ENCODE assay signal across 8 mouse cellular contexts in genomic region chr2:104121681-104122504, GRCm38 (mm10). TPM values are rescaled to one million over a fixed set of nuclear protein-coding genes. Genes with fewer than 3 reads are reported as not detected.
DNase-seq lines count a peak whose midpoint lies in the region; ATAC-seq and TF ChIP-seq lines count a peak whose summit lies in the region.

No protein-coding gene starts in this region.

- no peaks in the 10 kb centered on the region for H3K9me3 ChIP-seq in forebrain, embryonic 10.5 days
- no peaks in the 10 kb centered on the region for H3K9me3 ChIP-seq in intestine, embryonic 16.5 days (ENCODE audit: control insufficient read depth, low read length)
- no peaks in the 10 kb centered on the region for H3K9me3 ChIP-seq in midbrain, embryonic 14.5 days (ENCODE audit: control insufficient read depth, low read length)

- WGBS in forebrain, embryonic 10.5 days, result 76% methylated on average over 8 of the region's 8 CpGs
- 65% methylated on average over 8 of the region's 8 CpGs for WGBS in intestine, embryonic 16.5 days
- WGBS in midbrain, embryonic 14.5 days, result 80% methylated on average over 8 of the region's 8 CpGs

- H3K27ac ChIP-seq in left cerebral cortex, adult 2 months, result peak overlapping the region; percentile 64
- peak overlapping the region; percentile 87 for H3K27ac ChIP-seq in forebrain, embryonic 10.5 days
- peak overlapping the region; percentile 74 for H3K27ac ChIP-seq in intestine, embryonic 16.5 days (ENCODE audit: low read length)
- 0 out of 2 replicates have a peak overlapping the region, but pooled peaks have one; percentile 28 for H3K27ac ChIP-seq in midbrain, embryonic 14.5 days (replicated peaks; ENCODE audit: low read depth, low read length)

- H3K36me3 ChIP-seq in forebrain, embryonic 10.5 days (replicated peaks), result no peaks in the 10 kb centered on the region
- no peaks in the 10 kb centered on the region for H3K36me3 ChIP-seq in intestine, embryonic 16.5 days (ENCODE audit: control insufficient read depth, insufficient read depth, low read length)
- H3K36me3 ChIP-seq in midbrain, embryonic 14.5 days (ENCODE audit: control insufficient read depth, insufficient read depth, low read length), result no peaks in the 10 kb centered on the region

- H3K27me3 ChIP-seq in forebrain, embryonic 10.5 days (ENCODE audit: poor library complexity, severe bottlenecking), result peaks cover 59% of the 10 kb centered on the region
- H3K27me3 ChIP-seq in intestine, embryonic 16.5 days (replicated peaks; ENCODE audit: control insufficient read depth, insufficient read depth, low read length), result no peaks in the 10 kb centered on the region
- H3K27me3 ChIP-seq in midbrain, embryonic 14.5 days (ENCODE audit: control insufficient read depth, insufficient read depth, low read length), result 0 out of 2 replicates have a peak, but pooled peaks cover 5% of the 10 kb centered on the region

- H3K4me3 ChIP-seq in left cerebral cortex, adult 2 months, result peak overlapping the region; percentile 68
- H3K4me3 ChIP-seq in forebrain, embryonic 10.5 days, result peak overlapping the region; percentile 77
- H3K4me3 ChIP-seq in intestine, embryonic 16.5 days (ENCODE audit: low read length), result peak overlapping the region; percentile 70
- H3K4me3 ChIP-seq in midbrain, embryonic 14.5 days (replicated peaks; ENCODE audit: low read depth, low read length), result peak overlapping the region; percentile 53

- no peak for TF ChIP-seq CTCF in left cerebral cortex, adult 2 months (IDR thresholded peaks at IDR 0.05)

- no peak for DNase-seq in left cerebral cortex, adult 2 months (ENCODE audit: extremely low spot score in 1 of 2, low spot score in 2 of 2)
- no peak for DNase-seq in left cerebral cortex, postnatal 4 days
- no peak for DNase-seq in forebrain, embryonic 10.5 days (ENCODE audit: extremely low spot score, low spot score)
- no peak for DNase-seq in midbrain, embryonic 14.5 days
- DNase-seq in right cerebral cortex, postnatal 4 days, result no peak

- H3K4me2 ChIP-seq in intestine, embryonic 16.5 days (ENCODE audit: low read depth, low read length), result peak overlapping the region; percentile 96
- H3K4me2 ChIP-seq in midbrain, embryonic 14.5 days (ENCODE audit: low read length), result peak overlapping the region; percentile 87

- intact Hi-C loops in left cerebral cortex, adult 2 months (cut with DNase I), result no loop called here
- intact Hi-C loops in left cerebral cortex, postnatal 4 days (cut with DNase I), result no loop called here

- H3K9ac ChIP-seq in intestine, embryonic 16.5 days (ENCODE audit: low read depth, low read length), result peak overlapping the region; percentile 51; the same call in 1 of the 2 replicates
- 0 out of 2 replicates have a peak overlapping the region, but pooled peaks have one; percentile 65 for H3K9ac ChIP-seq in midbrain, embryonic 14.5 days (replicated peaks; ENCODE audit: low read length)

- ATAC-seq in intestine, embryonic 16.5 days, result peak; percentile 27
- no peak for ATAC-seq in midbrain, embryonic 14.5 days (ENCODE audit: low FRiP score, low TSS enrichment)
- ATAC-seq in cerebellum, adult (ENCODE audit: insufficient number of reproducible peaks, low FRiP score, low TSS enrichment), result no peak
- no peak for ATAC-seq in granulocyte monocyte progenitor cell, adult 5-6 weeks (replicated peaks; ENCODE audit: poor library complexity, severe bottlenecking)

- peaks cover 32% of the 10 kb centered on the region for H3K4me1 ChIP-seq in forebrain, embryonic 10.5 days
- peaks cover 13% of the 10 kb centered on the region for H3K4me1 ChIP-seq in intestine, embryonic 16.5 days (ENCODE audit: control insufficient read depth, insufficient read depth, low read length)
- no peaks in the 10 kb centered on the region for H3K4me1 ChIP-seq in midbrain, embryonic 14.5 days (ENCODE audit: control insufficient read depth, insufficient read depth, low read length)

RNA-seq across cellular contexts. Expression of gene A930018P22Rik, which starts 0.7 kb away (rescaled TPM):
- under 1 TPM in 1 of 2 experiments, not detected in 1; 0.59 TPM for total RNA-seq in left cerebral cortex, adult 2 months (2021)
- total RNA-seq in left cerebral cortex, postnatal 4 days (2021), result not detected
- polyA plus RNA-seq in forebrain, embryonic 10.5 days (2016; fragmentation: Nextera tagmentation; extraction: Ambion mirVana), result not detected in 2 replicates
- polyA plus RNA-seq in intestine, embryonic 16.5 days (2015; fragmentation: Nextera tagmentation; extraction: Ambion mirVana), result 0.16 and 0.28 TPM in 2 replicates
- not detected in 2 replicates for polyA plus RNA-seq in midbrain, embryonic 14.5 days (2014; fragmentation: Nextera tagmentation; extraction: Ambion mirVana)
- not detected in 2 replicates for total RNA-seq in granulocyte monocyte progenitor cell, adult 5-6 weeks (2014; fragmentation: Nextera tagmentation)
- total RNA-seq in granulocyte monocyte progenitor cell, adult 5-6 weeks (2017), result not detected in 2 replicates

RNA-seq across cellular contexts. Expression of gene Cd59a, which starts 26.3 kb away (rescaled TPM):
- total RNA-seq in left cerebral cortex, adult 2 months (2021), result 1 to 10 TPM; 4.0 to 4.8 TPM
- total RNA-seq in left cerebral cortex, postnatal 4 days (2021), result 1 to 10 TPM; 1.6 to 2.5 TPM
- 19.6 and 19.9 TPM in 2 replicates for polyA plus RNA-seq in forebrain, embryonic 10.5 days (2016; fragmentation: Nextera tagmentation; extraction: Ambion mirVana)
- polyA plus RNA-seq in intestine, embryonic 16.5 days (2015; fragmentation: Nextera tagmentation; extraction: Ambion mirVana), result 36.0 and 37.8 TPM in 2 replicates
- polyA plus RNA-seq in midbrain, embryonic 14.5 days (2014; fragmentation: Nextera tagmentation; extraction: Ambion mirVana), result 9.8 and 11.2 TPM in 2 replicates
- 0.26 and 1.1 TPM in 2 replicates for total RNA-seq in granulocyte monocyte progenitor cell, adult 5-6 weeks (2014; fragmentation: Nextera tagmentation)
- total RNA-seq in granulocyte monocyte progenitor cell, adult 5-6 weeks (2017), result 0.88 and 1.2 TPM in 2 replicates

RNA-seq across cellular contexts. Expression of gene Cd59b, which starts 52.2 kb away (rescaled TPM):
- 1 to 10 TPM in 1 of 2 experiments, under 1 TPM in 1; 0.63 to 1.2 TPM for total RNA-seq in left cerebral cortex, adult 2 months (2021)
- total RNA-seq in left cerebral cortex, postnatal 4 days (2021), result under 1 TPM in 1 of 2 experiments, not detected in 1; 0.94 TPM
- 3.4 TPM in 2 replicates for polyA plus RNA-seq in forebrain, embryonic 10.5 days (2016; fragmentation: Nextera tagmentation; extraction: Ambion mirVana)
- polyA plus RNA-seq in intestine, embryonic 16.5 days (2015; fragmentation: Nextera tagmentation; extraction: Ambion mirVana), result 6.8 and 7.7 TPM in 2 replicates
- 0.75 and 1.4 TPM in 2 replicates for polyA plus RNA-seq in midbrain, embryonic 14.5 days (2014; fragmentation: Nextera tagmentation; extraction: Ambion mirVana)
- total RNA-seq in granulocyte monocyte progenitor cell, adult 5-6 weeks (2014; fragmentation: Nextera tagmentation), result not detected in 2 replicates
- 3.1 TPM in 1 of 2 replicates, not detected in the other for total RNA-seq in granulocyte monocyte progenitor cell, adult 5-6 weeks (2017)

RNA-seq across cellular contexts. Expression of gene Gm10799, which starts 53.5 kb away (rescaled TPM):
- not detected for total RNA-seq in left cerebral cortex, adult 2 months (2021)
- total RNA-seq in left cerebral cortex, postnatal 4 days (2021), result not detected
- polyA plus RNA-seq in forebrain, embryonic 10.5 days (2016; fragmentation: Nextera tagmentation; extraction: Ambion mirVana), result not detected in 2 replicates
- polyA plus RNA-seq in intestine, embryonic 16.5 days (2015; fragmentation: Nextera tagmentation; extraction: Ambion mirVana), result not detected in 2 replicates
- not detected in 2 replicates for polyA plus RNA-seq in midbrain, embryonic 14.5 days (2014; fragmentation: Nextera tagmentation; extraction: Ambion mirVana)
- total RNA-seq in granulocyte monocyte progenitor cell, adult 5-6 weeks (2014; fragmentation: Nextera tagmentation), result not detected in 2 replicates
- total RNA-seq in granulocyte monocyte progenitor cell, adult 5-6 weeks (2017), result not detected in 2 replicates

RNA-seq across cellular contexts. Expression of gene Gm10912, which starts 56.3 kb away (rescaled TPM):
- under 1 TPM; 0.54 to 0.68 TPM for total RNA-seq in left cerebral cortex, adult 2 months (2021)
- total RNA-seq in left cerebral cortex, postnatal 4 days (2021), result under 1 TPM in 1 of 2 experiments, not detected in 1; 0.22 TPM
- polyA plus RNA-seq in forebrain, embryonic 10.5 days (2016; fragmentation: Nextera tagmentation; extraction: Ambion mirVana), result not detected in 2 replicates
- not detected in 2 replicates for polyA plus RNA-seq in intestine, embryonic 16.5 days (2015; fragmentation: Nextera tagmentation; extraction: Ambion mirVana)
- not detected in 2 replicates for polyA plus RNA-seq in midbrain, embryonic 14.5 days (2014; fragmentation: Nextera tagmentation; extraction: Ambion mirVana)
- not detected in 2 replicates for total RNA-seq in granulocyte monocyte progenitor cell, adult 5-6 weeks (2014; fragmentation: Nextera tagmentation)
- 0.15 and 1.2 TPM in 2 replicates for total RNA-seq in granulocyte monocyte progenitor cell, adult 5-6 weeks (2017)

Comparison
In these comparisons a context has a peak if more than half of its experiments do, and no peak if none do; other contexts are left out.
1. H3K27ac ChIP-seq: peak in every context shown above with its lines; median percentile 87 in forebrain, embryonic 10.5 days; 74 in intestine, embryonic 16.5 days; 64 in left cerebral cortex, adult 2 months; 28 in midbrain, embryonic 14.5 days.